Mouse (Mus musculus): Measurements from ENCODE around the gene Ggt1. TPM values are rescaled to one million over a fixed set of nuclear protein-coding genes. Genes with fewer than 3 reads are reported as not detected.

Gene Ggt1
- polyA plus RNA-seq, 1 experiment from 2014 or later: 1.9 TPM

DNA sequence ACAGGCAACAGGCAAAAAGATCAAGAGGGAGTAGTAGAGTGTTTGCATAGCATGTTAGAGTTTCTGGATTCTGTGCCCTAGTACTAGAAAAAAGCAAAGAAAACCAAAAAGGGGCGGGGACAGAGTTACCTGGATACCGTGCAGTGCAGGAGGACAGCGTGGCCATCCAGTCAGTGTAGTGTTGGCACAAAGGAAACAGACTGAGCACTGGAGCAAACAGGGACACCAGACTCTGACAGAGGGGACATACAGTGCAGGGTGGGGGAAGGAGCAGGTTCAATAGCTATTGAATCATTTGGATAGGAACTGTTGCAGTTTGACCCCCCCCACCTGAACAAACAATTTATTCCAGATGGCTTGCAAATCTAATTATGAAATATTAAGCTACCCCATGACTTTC lies 65.6 kb downstream of the Ggt1 start:
- H3K9ac ChIP-seq: no peak overlapping the region
- H3K36me3 ChIP-seq (ENCODE audit: insufficient read depth): no peaks in the 10 kb centered on the region
- no peak overlapping the region for H3K4me3 ChIP-seq (ENCODE audit: low read depth, low read length)
- no peak for TF ChIP-seq CTCF (IDR thresholded peaks at IDR 0.05; ENCODE audit: low read depth)
- WGBS: 42% methylated on average over 3 of the region's 3 CpGs
- no peaks in the 10 kb centered on the region for H3K4me1 ChIP-seq (ENCODE audit: insufficient read depth)
- ATAC-seq (ENCODE audit: insufficient read depth) (peak; percentile 80; the same call in 1 of the 2 replicates), DNase-seq (peak; percentile 57)
- no peak overlapping the region for H3K27ac ChIP-seq (ENCODE audit: low read depth)
- H3K27me3 ChIP-seq (ENCODE audit: insufficient read depth, low read length): no peaks in the 10 kb centered on the region
- no peaks in the 10 kb centered on the region for H3K9me3 ChIP-seq (ENCODE audit: low read depth, low read length)
- H3K4me2 ChIP-seq: no peak overlapping the region

- 56% methylated on average over 3 of the region's 3 CpGs for WGBS
- H3K36me3 ChIP-seq (ENCODE audit: insufficient read depth): no peaks in the 10 kb centered on the region
- no peak overlapping the region for H3K4me3 ChIP-seq (ENCODE audit: low read depth, low read length)
- no peaks in the 10 kb centered on the region for H3K4me1 ChIP-seq (ENCODE audit: insufficient read depth)
- no peak overlapping the region for H3K9ac ChIP-seq
- no peak for ATAC-seq (ENCODE audit: insufficient read depth)
- H3K4me2 ChIP-seq: no peak overlapping the region
- no peak for TF ChIP-seq CTCF (IDR thresholded peaks at IDR 0.05; ENCODE audit: low read depth)
- no peaks in the 10 kb centered on the region for H3K27me3 ChIP-seq (ENCODE audit: insufficient read depth, low read length)
- no peaks in the 10 kb centered on the region for H3K9me3 ChIP-seq (ENCODE audit: low read depth, low read length)
- no peak overlapping the region for H3K27ac ChIP-seq (ENCODE audit: low read depth)
- DNase-seq: peak; percentile 26
These were observed 66.1 kb downstream of the Ggt1 start for GRCm38 (mm10) chr10:75627490-75627889.

GRCm38 (mm10) chr10:75632633-75633032 lies 71.2 kb downstream of the Ggt1 start:
- TF ChIP-seq CTCF (IDR thresholded peaks at IDR 0.05; ENCODE audit: low read depth): no peak
- no peak for DNase-seq
- Histone ChIP-seq H3K9me3 (ENCODE audit: low read depth, low read length) (no peaks in the 10 kb centered on the region), H3K4me2 (no peak overlapping the region), H3K27ac (ENCODE audit: low read depth) (no peak overlapping the region), H3K4me3 (ENCODE audit: low read depth, low read length) (no peak overlapping the region), H3K9ac (no peak overlapping the region), H3K27me3 (ENCODE audit: insufficient read depth, low read length) (no peaks in the 10 kb centered on the region), H3K4me1 (ENCODE audit: insufficient read depth) (no peaks in the 10 kb centered on the region), H3K36me3 (ENCODE audit: insufficient read depth) (no peaks in the 10 kb centered on the region)
- no peak for ATAC-seq (ENCODE audit: insufficient read depth)
- 39% methylated on average over 5 of the region's 5 CpGs for WGBS

GRCm38 (mm10) chr10:75633048-75633447 lies 71.6 kb downstream of the Ggt1 start:
- H3K27ac ChIP-seq (ENCODE audit: low read depth): no peak overlapping the region
- no peaks in the 10 kb centered on the region for H3K4me1 ChIP-seq (ENCODE audit: insufficient read depth)
- no peaks in the 10 kb centered on the region for H3K9me3 ChIP-seq (ENCODE audit: low read depth, low read length)
- no peak overlapping the region for H3K9ac ChIP-seq
- no peak overlapping the region for H3K4me2 ChIP-seq
- DNase-seq (no peak), ATAC-seq (ENCODE audit: insufficient read depth) (no peak)
- WGBS: 69% methylated on average over 5 of the region's 5 CpGs
- no peaks in the 10 kb centered on the region for H3K36me3 ChIP-seq (ENCODE audit: insufficient read depth)
- TF ChIP-seq CTCF (IDR thresholded peaks at IDR 0.05; ENCODE audit: low read depth): no peak
- H3K27me3 ChIP-seq (ENCODE audit: insufficient read depth, low read length): no peaks in the 10 kb centered on the region
- H3K4me3 ChIP-seq (ENCODE audit: low read depth, low read length): no peak overlapping the region

- Histone ChIP-seq H3K27ac (ENCODE audit: low read depth) (no peak overlapping the region), H3K9me3 (ENCODE audit: low read depth, low read length) (no peaks in the 10 kb centered on the region), H3K4me3 (ENCODE audit: low read depth, low read length) (no peak overlapping the region), H3K36me3 (ENCODE audit: insufficient read depth) (no peaks in the 10 kb centered on the region), H3K4me1 (ENCODE audit: insufficient read depth) (no peaks in the 10 kb centered on the region), H3K27me3 (ENCODE audit: insufficient read depth, low read length) (no peaks in the 10 kb centered on the region), H3K9ac (no peak overlapping the region), H3K4me2 (no peak overlapping the region)
- ATAC-seq (ENCODE audit: insufficient read depth) (no peak), DNase-seq (no peak)
- TF ChIP-seq CTCF (IDR thresholded peaks at IDR 0.05; ENCODE audit: low read depth): no peak
- 73% methylated on average over 14 of the region's 14 CpGs for WGBS
These were observed 72.3 kb downstream of the Ggt1 start for GRCm38 (mm10) chr10:75633576-75634139.

GRCm38 (mm10) chr10:75634610-75635009 lies 73.2 kb downstream of the Ggt1 start:
- DNase-seq: no peak
- H3K9ac ChIP-seq: no peak overlapping the region
- no peaks in the 10 kb centered on the region for H3K4me1 ChIP-seq (ENCODE audit: insufficient read depth)
- no peaks in the 10 kb centered on the region for H3K9me3 ChIP-seq (ENCODE audit: low read depth, low read length)
- H3K27me3 ChIP-seq (ENCODE audit: insufficient read depth, low read length): no peaks in the 10 kb centered on the region
- H3K4me2 ChIP-seq: no peak overlapping the region
- WGBS: 93% methylated on average over 8 of the region's 8 CpGs
- TF ChIP-seq CTCF (IDR thresholded peaks at IDR 0.05; ENCODE audit: low read depth): no peak
- no peak for ATAC-seq (ENCODE audit: insufficient read depth)
- no peak overlapping the region for H3K27ac ChIP-seq (ENCODE audit: low read depth)
- H3K36me3 ChIP-seq (ENCODE audit: insufficient read depth): no peaks in the 10 kb centered on the region
- H3K4me3 ChIP-seq (ENCODE audit: low read depth, low read length): no peak overlapping the region

- ATAC-seq (ENCODE audit: insufficient read depth): no peak
- Histone ChIP-seq H3K4me3 (ENCODE audit: low read depth, low read length) (no peak overlapping the region), H3K9me3 (ENCODE audit: low read depth, low read length) (no peaks in the 10 kb centered on the region), H3K4me1 (ENCODE audit: insufficient read depth) (no peaks in the 10 kb centered on the region), H3K27ac (ENCODE audit: low read depth) (no peak overlapping the region), H3K9ac (no peak overlapping the region), H3K4me2 (no peak overlapping the region), H3K27me3 (ENCODE audit: insufficient read depth, low read length) (no peaks in the 10 kb centered on the region), H3K36me3 (ENCODE audit: insufficient read depth) (no peaks in the 10 kb centered on the region)
- no peak for DNase-seq
- WGBS: 65% methylated on average over 14 of the region's 14 CpGs
- no peak for TF ChIP-seq CTCF (IDR thresholded peaks at IDR 0.05; ENCODE audit: low read depth)
These were observed 73.8 kb downstream of the Ggt1 start for GRCm38 (mm10) chr10:75635019-75635692.

Data from lung, embryonic 14.5 days (tissue).